8 mouse cellular contexts compared by ENCODE assay signal in genomic region chr17:42315669-42316611, GRCm38 (mm10). TPM values are rescaled to one million over a fixed set of nuclear protein-coding genes. Genes with fewer than 3 reads are reported as not detected.
DNase-seq lines count a peak whose midpoint lies in the region; ATAC-seq and TF ChIP-seq lines count a peak whose summit lies in the region.

Ptchd4 (plus strand) TSS chr17:42315947.

- DNase-seq in R1 (ENCODE audit: low read depth, low spot score): peak; percentile 54
- peak; percentile 62 for DNase-seq in embryonic facial prominence, embryonic 10.5 days (ENCODE audit: low spot score)
- DNase-seq in layer of hippocampus, postnatal 25 days (ENCODE audit: extremely low spot score in 1 of 2, low spot score in 1 of 2): peak; percentile 29 to 44
- DNase-seq in mesoderm, embryonic 11.5 days (ENCODE audit: low read depth, low spot score): peak; percentile 63
- peak; percentile 56 for DNase-seq in right cerebral cortex, postnatal 4 days
- DNase-seq in spleen, postnatal 36 days (ENCODE audit: low spot score in 2 of 2): no peak

- H3K9ac ChIP-seq in heart, embryonic 15.5 days: peak within 1 kb of the TSS; percentile 47

- H3K4me3 ChIP-seq in E14TG2a.4 (replicated peaks; ENCODE audit: low read length): peak within 1 kb of the TSS; percentile 79
- H3K4me3 ChIP-seq in embryonic facial prominence, embryonic 10.5 days: peak within 1 kb of the TSS; percentile 71
- H3K4me3 ChIP-seq in heart, embryonic 15.5 days: peak within 1 kb of the TSS; percentile 60

- no peaks in the 10 kb centered on the region for H3K9me3 ChIP-seq in E14TG2a.4 (ENCODE audit: low read length)
- H3K9me3 ChIP-seq in embryonic facial prominence, embryonic 10.5 days: no peaks in the 10 kb centered on the region
- no peaks in the 10 kb centered on the region for H3K9me3 ChIP-seq in heart, embryonic 15.5 days (replicated peaks)

- peak; percentile 21; the same call in 1 of the 2 replicates for TF ChIP-seq CTCF in E14TG2a.4 (conservative IDR thresholded peaks at IDR 0.05; ENCODE audit: low read length)

- H3K36me3 ChIP-seq in E14TG2a.4 (ENCODE audit: insufficient read depth, low read length): no peaks in the 10 kb centered on the region
- no peaks in the 10 kb centered on the region for H3K36me3 ChIP-seq in embryonic facial prominence, embryonic 10.5 days (replicated peaks)
- no peaks in the 10 kb centered on the region for H3K36me3 ChIP-seq in heart, embryonic 15.5 days

- peak within 1 kb of the TSS; percentile 96 for H3K4me2 ChIP-seq in heart, embryonic 15.5 days

- WGBS in embryonic facial prominence, embryonic 10.5 days: under 1% methylated on average over 56 of the region's 56 CpGs
- WGBS in heart, embryonic 15.5 days: under 1% methylated on average over 50 of the region's 56 CpGs

- H3K27me3 ChIP-seq in E14TG2a.4 (ENCODE audit: insufficient read depth, low read length): peaks cover 47% of the 10 kb centered on the region
- H3K27me3 ChIP-seq in embryonic facial prominence, embryonic 10.5 days (replicated peaks; ENCODE audit: low read depth, poor library complexity, severe bottlenecking): peaks cover 36% of the 10 kb centered on the region
- H3K27me3 ChIP-seq in heart, embryonic 15.5 days: peaks cover 26% of the 10 kb centered on the region

- H3K4me1 ChIP-seq in E14TG2a.4 (replicated peaks; ENCODE audit: low read depth, low read length): peaks cover 9% of the 10 kb centered on the region
- peaks cover 19% of the 10 kb centered on the region for H3K4me1 ChIP-seq in embryonic facial prominence, embryonic 10.5 days
- peaks cover 10% of the 10 kb centered on the region for H3K4me1 ChIP-seq in heart, embryonic 15.5 days (replicated peaks)

- H3K27ac ChIP-seq in embryonic facial prominence, embryonic 10.5 days (replicated peaks): peak within 1 kb of the TSS; percentile 79
- no peak within 1 kb of the TSS for H3K27ac ChIP-seq in heart, embryonic 15.5 days

- peak; percentile 47; the same call in 1 of the 2 replicates for ATAC-seq in heart, embryonic 15.5 days (replicated peaks; ENCODE audit: insufficient number of reproducible peaks, insufficient read depth, low FRiP score, low read depth)

RNA-seq across cellular contexts. Expression of gene Ptchd4, which starts in this region (rescaled TPM):
- polyA plus RNA-seq in embryonic facial prominence, embryonic 10.5 days (2016; fragmentation: Nextera tagmentation; extraction: Ambion mirVana): 1.0 and 1.2 TPM in 2 replicates
- polyA plus RNA-seq in heart, embryonic 15.5 days (2015; fragmentation: Nextera tagmentation; extraction: Ambion mirVana): 0.08 and 0.09 TPM in 2 replicates
- 10 to 100 TPM in 1 of 2 experiments, 1 to 10 TPM in 1; 7.7 to 11.0 TPM for total RNA-seq in layer of hippocampus, postnatal 25 days (2021)

Comparison
In these comparisons a context has a peak if more than half of its experiments do, and no peak if none do; other contexts are left out.
1. Peak in ATAC-seq, H3K4me3 ChIP-seq, H3K9ac ChIP-seq and H3K4me2 ChIP-seq in heart, embryonic 15.5 days; RNA of the gene not detected or under 1 TPM.
2. DNase-seq: peak in R1 (single experiment), embryonic facial prominence, embryonic 10.5 days (single experiment), layer of hippocampus, postnatal 25 days (2 of 2), mesoderm, embryonic 11.5 days (single experiment) and right cerebral cortex, postnatal 4 days (single experiment); none in spleen, postnatal 36 days (0 of 2).
3. Peak in every context shown above with its lines, with median percentiles within 50 percentile points of each other: H3K4me3 ChIP-seq.